Mouse (Mus musculus) hindlimb bud, embryonic 11.5 days (tissue): ENCODE data around the gene Prdm1.
A peak's percentile ranks its signal among the peaks of the same experiment; 100 is the strongest.

Source experiments
- DNase-seq: peaks from one replicate; pipeline ENCODE4 v3.0.0-alpha.2; 2012; ENCODE audit warnings: low read depth, low spot score; ENCODE audit errors: extremely low spot score

The Prdm1 gene

DNA sequence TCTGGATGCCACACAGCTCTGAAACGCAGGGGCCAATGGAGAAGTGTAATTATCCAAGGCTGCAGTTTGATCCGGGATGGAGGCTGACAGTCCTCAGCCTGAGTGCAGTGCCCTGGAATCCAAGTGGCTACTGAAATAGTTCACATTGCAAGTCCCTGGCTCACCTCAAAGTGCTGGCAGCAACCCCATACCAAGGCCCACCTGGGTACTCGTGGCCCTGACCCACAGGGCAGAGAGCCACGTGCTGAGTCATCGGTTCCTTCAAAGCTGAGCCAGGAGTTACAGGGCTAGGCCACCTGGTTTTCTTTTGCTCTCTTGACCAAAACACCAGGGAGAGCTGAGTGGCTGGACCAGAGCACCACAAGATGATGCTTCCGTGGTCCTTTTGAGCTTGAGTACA lies 103.3 kb downstream of the Prdm1 start:
- DNase-seq = no peak

GRCm38 (mm10) chr10:44421896-44422295 lies 106.4 kb downstream of the Prdm1 start:
- DNase-seq = no peak

- DNase-seq = no peak
Measured at GRCm38 (mm10) chr10:44420211-44420610, 108.1 kb downstream of the Prdm1 start.

DNA sequence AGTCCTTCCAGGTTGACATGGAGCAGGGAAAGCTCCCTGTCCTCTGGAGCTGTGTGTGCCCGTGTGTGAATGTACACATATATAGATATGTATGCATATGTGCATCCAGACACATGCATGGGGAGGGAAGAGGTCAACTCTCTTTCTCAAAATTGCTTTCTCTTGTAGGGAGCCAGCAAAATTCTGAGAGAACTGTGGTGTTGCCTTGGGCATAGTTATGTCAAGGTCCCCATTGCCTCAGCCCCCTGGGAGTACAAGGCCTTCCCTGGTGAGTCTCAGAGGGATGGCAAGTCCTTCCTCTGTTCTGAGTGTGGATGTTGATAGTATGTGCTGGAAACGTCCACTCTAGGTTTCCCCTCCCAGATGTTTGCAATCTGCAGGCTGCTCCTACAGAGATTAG lies 109.4 kb downstream of the Prdm1 start:
- no peak for DNase-seq

- no peak for DNase-seq
Measured at GRCm38 (mm10) chr10:44415576-44415975, 112.7 kb downstream of the Prdm1 start.

- DNase-seq = no peak
Measured at GRCm38 (mm10) chr10:44409958-44410357, 118.3 kb downstream of the Prdm1 start.

DNA sequence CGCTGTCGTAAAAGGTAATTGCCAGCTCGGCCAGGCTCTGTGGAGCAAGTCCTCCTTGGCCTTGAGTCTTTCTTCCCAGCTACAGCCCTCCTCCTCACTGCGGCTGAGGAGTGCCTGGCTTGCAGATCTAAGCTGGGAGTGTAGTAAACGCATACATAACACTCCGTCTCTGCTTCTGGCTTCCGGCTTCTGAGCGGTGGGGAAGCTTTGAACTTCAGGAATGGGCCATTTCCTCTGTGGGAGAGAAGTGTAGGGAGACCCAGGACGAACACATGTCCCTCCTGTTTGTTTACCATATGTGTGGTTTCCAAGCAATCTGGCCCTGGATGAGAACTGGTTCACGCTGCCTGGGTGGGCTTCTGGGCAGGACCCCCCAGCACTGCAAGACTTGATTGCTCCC lies 119.2 kb downstream of the Prdm1 start:
- DNase-seq = peak; percentile 20

GRCm38 (mm10) chr10:44403415-44403814 lies 124.9 kb downstream of the Prdm1 start:
- DNase-seq = no peak

- no peak for DNase-seq
Measured at GRCm38 (mm10) chr10:44401600-44401999, 126.7 kb downstream of the Prdm1 start.

GRCm38 (mm10) chr10:44400602-44401001 lies 127.7 kb downstream of the Prdm1 start:
- no peak for DNase-seq

- DNase-seq = no peak
Measured at GRCm38 (mm10) chr10:44400119-44400518, 128.2 kb downstream of the Prdm1 start.

DNA sequence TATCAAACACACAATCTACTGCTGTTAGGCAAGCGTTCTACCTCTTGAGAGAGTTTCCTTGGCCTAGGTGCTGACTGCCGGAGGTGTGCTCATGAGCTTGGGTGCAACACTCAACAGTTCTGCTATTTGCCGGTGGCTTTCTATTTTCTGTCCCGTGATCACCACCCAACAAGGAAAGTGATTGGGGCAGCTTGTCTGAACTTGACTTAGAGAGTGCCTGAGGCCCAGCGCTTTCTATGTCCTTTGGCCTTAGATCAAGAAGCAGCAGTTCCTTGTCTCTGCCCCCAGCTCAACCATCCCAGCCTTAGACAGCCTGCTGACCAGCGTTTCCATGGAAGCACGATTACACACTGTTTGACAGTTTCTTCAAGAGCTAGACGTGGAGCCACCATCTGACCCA lies 135.4 kb downstream of the Prdm1 start:
- DNase-seq = no peak

DNA sequence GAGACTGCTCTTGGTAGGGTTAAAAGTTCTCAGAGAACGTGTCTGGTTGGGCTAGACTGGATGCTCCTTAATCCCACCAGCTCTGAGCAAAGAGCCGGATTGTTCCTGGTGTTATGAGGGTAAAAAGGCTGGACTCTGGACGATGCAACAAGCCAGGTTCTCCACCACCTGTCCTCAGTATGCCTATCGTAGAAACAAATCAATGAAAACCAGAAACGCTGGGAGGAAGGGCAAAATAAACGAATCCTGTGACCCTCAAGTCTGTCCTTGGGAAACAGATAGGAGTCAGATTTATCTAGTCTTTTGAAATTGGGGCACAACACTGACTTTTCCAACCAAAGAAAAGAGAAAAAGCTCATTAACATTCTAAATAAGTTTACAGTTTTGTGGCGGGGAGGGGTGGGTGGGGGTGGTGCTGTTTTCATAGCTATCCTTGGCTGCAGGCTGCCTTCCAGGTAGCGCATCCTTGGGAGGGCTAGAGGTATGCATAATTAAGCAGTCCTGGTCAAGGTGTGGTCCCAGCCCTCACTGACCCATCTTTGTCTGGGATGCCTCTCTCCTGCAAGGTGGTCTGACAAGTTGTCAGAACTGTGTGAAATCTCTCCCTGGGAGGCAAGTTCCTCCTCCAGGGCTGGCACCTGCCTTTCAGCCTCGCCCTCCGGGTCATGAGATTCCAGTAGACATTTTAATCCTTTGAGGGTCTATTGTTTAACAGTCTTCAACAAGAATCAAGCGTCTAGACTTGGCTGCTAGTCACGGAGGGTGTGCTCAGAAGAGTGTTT lies 136.6 kb downstream of the Prdm1 start:
- no peak for DNase-seq

- no peak for DNase-seq
Measured at GRCm38 (mm10) chr10:44390286-44390685, 138.0 kb downstream of the Prdm1 start.

- no peak for DNase-seq
Measured at GRCm38 (mm10) chr10:44388706-44389233, 139.5 kb downstream of the Prdm1 start.
